Mouse (Mus musculus) kidney, adult 9 months (tissue): ENCODE measurements at regions not wholly inside any gene's neighbourhood (a gene's known extent, or its start where the extent isn't known, plus 50 kb on each side); places are given as distances from the start of the nearest gene placed in this dataset.

ENCODE experiments used
- DNase-seq: peaks from one replicate; pipeline ENCODE4 v3.0.0; 2022

DNA sequence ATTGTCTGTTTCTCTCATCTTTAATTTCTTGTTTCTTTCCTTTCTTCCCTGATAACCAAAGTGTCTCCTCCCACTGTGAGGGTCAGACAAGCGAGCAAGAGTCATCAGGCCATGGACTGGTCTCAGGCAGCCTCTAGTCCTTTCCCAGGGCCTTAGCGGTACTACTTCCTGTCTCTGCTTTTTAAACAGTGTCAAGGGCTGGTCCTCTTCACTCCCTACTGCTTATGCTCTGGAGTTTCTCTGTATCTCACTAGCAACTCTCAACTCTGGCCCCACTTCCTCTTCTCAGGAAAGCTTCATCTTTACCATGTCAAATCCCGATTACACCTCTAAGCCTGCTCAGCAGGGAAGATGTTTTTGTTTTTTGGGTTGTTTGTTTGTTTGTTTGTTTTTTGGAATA, 124.1 kb downstream of the Pten start:
- DNase-seq: no peak

DNA sequence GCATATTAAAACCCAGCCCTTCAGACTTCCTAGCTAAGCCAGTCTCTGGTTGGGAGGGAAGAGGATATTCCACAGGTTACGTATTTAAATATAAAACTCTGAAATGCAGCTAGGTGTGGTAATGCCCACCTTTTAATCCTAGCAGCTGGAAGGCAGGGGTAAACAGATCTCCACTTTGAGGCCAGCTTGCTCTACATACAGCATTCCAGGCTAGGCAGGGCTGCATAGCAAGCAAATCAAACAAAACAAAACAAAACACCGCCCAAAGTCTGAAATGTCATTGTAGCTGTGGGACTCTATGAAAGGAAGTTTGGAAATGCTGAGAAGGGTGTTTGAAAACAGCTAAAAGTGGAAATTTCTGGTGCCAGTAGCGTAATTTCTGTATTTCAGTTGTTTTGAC, 127.0 kb downstream of the Pten start:
- DNase-seq: no peak

DNA sequence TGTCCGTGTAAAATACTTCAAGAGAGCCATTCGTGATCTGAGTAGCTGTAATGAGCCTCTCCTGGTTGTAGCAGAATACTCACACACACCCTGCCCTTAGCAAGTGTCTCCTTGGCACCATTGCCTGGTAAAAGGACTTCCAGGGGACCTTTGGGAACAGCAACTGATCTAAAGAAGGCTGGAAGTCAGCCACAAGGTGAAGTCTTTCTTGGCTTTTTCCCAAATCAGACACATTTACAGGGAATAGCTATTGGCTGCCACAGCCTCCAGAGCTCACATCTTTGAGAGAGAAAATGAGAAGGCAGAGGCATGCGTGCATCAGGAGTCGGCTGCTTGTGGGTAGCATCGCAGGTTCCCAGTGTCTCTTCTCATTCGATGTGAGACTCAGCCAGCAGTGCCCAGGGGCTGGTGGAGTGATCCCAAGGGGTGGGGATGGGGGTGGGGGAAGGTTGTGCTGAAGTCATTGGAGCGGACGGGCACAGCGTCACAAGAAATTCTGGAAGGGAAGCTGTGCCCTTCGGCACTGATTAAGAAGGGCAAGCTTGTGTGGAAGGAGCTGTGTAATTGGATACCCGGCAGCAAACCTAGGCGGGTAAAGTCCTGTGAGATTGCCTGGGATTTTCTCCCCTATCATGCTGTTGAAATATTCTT, 128.3 kb downstream of the Pten start:
- no peak for DNase-seq

DNA sequence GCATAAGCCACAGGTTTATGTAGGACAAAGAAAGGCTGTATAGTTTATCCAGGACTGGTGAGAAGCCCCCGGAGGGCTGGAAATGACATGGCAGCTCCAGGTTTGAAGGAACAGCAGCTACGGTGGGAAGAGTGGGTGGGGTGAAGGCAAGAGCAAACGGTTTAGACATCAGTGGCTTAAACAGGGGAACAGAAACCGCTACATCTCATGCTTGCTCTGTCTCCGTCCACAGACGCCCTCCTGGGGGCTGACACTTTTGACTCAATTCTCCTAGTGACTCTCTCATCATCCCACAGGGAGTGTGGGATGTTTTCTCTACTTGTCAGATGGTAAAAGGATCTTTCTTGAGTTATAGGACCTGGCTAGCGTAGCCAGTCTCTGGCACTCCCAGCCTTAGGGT, 129.9 kb downstream of the Pten start:
- no peak for DNase-seq

DNA sequence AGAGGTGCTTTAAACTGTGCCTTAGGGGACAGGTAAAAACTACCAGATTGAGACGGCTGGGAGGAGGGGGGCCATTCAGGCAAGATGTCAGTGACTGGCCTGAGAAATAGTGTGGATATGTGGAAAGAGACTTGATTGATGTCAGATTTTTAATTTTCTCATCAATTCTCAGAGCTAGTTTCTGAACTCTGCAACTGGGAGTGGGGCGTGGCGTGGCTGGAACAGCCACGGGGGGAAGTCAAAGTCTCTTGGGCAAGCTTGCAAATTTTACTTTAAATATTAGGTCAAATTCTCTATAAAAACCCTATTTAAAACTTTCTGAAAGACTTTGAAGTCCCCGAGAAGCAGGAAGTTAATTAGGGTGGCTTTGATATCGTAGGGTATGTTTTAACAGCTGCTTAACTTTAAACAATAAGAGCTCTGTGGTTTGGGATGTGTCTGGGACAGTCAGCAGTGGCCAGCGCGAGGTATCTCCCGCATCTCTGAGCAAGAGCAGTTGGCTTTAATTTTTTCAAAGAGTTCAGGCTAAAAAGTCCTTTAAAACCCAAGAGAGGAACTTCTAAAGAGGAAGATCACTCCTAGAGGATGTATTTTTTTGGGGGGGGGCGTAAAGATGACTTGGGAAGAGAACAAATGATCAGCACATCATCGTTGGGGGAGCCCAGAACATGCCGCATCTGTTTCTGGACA, 131.5 kb downstream of the Pten start:
- no peak for DNase-seq

DNA sequence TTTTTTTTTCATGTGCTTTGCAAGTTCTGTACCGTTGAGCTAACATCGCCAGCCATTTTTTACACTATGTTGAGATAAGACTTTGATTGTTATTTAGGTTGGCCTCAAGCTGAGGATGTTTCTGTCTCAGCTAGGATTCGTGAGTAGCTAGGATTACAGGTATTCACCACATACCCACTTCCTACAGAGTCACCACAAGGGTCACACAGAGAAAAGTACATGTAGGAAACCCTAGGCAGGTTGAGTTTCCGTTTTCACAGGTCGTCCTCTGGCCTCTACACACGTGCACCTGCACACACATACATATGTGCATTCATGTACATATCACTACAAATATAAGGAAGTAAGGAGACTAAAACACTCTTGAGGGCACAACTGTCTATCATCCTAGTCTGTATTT, 133.5 kb downstream of the Pten start:
- no peak for DNase-seq

DNA sequence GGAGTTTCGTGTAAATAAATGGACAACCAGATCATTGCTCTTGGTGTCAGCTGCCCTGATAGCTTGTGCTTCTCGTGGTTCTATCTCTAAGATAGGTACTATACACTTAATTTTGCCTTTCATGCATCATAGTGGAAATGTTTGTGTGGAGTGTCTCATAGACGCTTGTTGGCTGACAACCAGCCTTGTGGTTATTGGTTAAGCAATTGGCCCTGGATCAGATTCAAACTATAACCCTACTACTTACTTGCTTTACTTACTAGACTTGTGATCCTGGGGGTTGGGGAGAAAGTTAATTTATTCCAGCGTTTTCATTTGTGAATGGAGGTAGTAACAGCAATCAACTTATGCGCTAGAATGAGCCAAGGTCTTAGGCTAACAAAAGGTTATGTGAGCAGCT, 135.2 kb downstream of the Pten start:
- DNase-seq: peak; percentile 46

DNA sequence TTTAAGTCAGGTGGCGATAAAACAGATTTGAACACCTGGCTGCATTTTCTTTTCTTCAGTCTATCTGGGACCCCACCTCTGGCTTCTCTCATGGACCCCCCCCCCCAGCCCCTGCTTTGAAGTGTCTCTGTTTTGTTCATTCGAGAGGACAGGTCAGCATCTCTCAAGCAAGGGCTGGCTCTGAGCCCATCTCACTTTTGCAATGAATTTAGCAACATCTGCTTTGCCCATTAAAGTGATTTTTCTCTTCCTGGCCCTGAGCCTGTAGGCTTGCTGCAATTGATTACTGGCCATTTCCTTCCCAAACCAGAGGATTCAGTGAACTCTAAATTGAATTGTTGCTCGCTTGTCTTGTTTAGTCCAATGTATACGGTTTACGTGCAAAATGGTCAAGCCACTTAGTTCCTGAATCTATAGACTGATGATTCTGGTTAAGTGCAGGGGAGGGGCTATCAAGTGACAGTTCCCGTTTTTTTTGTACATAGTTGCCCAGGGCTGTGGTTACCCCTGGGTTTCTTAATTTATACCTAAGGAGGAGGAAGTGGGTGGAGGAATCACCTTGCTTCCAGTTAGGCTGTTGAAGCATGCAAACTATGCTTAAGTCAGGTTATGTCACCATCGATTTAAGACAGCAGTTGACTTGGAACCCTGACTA, 146.3 kb downstream of the Pten start:
- no peak for DNase-seq

DNA sequence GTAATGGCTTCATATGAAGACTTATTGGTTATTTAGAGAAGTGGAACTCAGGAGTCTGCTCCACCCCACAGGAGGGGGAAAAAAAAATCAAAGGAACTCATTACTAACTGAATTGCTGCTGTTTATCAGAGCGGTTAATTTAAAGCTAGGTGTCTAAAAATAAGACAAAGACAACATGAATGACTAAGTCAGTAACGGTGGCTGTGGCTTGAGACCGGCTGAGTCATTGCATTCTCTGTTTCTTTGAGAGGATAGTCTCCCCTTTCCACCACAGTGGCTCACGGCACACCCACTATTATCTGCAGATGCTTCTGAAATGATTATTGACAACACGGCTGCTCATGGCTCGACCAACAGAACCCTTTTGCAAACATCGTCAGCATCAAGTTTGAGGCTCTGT, 147.2 kb downstream of the Pten start:
- no peak for DNase-seq

DNA sequence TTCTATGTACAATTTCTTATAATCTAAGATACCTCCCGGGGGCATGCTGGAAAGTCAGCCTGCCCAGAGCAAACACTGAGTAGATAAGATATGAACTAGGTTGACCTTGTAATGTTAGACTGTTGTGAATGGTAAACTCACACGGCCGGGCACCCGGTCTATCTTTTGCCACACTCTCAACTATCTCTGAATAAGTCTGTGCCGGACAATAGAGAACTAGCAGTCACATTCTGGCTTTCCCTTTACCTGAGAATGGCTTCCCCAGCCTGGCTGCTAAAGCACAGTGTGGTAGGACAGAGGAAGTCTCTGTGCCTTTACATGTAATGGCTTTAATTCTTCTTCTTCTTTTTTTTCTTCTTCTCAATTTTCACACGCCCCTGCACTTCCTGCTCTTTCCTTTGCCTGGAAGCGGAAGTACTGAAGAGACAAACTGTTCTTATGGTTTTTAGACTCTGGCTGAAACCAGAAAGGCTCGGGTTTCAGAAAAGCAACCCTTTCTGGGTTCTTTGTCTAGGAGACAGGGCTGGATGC, 148.7 kb downstream of the Pten start:
- peak; percentile 18 for DNase-seq

DNA sequence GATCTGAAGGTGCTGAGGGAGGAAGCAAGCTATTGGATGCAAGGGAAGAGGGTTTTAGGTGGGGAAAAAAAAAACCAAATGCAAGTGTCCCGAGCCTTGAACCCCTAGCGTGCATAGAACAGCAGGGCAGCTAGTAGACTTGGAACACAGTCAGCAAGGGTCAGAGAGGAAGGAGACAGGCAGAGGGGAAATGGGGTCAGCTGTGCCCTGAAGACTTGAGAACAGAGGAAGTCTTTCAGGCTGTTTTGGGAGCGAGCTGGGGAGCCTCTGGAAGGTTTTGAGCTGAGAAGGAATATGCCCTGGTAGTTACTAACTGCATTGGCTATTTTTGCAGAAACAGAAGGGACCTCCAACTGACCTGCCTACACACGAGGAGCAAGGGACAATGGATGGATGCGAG, 149.5 kb downstream of the Pten start:
- peak; percentile 10 for DNase-seq

DNA sequence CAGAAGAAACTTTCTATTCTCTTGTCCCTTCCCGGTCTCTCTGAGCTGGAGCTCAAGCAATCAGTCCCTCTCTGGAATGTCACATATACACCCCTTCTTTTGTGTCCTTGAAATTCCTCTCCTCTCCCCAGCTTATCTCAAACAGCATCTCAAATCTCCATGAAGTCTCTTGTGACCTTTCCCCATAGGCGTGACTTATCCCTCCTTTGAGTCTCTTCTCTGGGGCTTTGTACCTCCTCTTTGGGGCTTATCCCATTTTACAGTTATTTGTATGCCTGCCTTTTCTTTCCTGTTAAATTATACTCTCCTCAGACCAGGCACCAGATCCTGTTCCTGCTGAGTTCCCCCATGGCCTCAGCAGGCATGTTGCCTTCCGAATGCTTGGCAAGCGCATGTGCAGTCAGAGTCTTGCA, 152.8 kb downstream of the Pten start:
- no peak for DNase-seq

DNA sequence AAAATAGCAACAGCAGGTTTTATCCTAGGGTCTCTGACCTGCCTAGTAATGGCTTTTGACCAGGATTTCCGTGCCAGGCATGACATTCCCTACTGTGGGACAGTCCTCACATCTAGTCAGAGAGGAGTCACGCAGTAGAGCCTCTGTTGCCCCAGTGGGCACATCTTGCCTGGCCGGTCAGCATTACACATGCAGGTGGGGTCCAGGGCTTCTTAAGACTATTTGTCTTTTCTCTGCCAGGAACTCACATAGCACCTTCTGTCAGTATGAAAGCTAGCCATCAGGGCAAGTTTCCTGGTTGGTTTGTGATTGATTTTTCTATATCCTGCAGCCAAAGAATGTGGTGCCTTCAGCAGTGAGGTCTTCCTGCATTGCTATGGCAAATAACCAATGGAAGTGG, 155.0 kb downstream of the Pten start:
- DNase-seq: no peak

DNA sequence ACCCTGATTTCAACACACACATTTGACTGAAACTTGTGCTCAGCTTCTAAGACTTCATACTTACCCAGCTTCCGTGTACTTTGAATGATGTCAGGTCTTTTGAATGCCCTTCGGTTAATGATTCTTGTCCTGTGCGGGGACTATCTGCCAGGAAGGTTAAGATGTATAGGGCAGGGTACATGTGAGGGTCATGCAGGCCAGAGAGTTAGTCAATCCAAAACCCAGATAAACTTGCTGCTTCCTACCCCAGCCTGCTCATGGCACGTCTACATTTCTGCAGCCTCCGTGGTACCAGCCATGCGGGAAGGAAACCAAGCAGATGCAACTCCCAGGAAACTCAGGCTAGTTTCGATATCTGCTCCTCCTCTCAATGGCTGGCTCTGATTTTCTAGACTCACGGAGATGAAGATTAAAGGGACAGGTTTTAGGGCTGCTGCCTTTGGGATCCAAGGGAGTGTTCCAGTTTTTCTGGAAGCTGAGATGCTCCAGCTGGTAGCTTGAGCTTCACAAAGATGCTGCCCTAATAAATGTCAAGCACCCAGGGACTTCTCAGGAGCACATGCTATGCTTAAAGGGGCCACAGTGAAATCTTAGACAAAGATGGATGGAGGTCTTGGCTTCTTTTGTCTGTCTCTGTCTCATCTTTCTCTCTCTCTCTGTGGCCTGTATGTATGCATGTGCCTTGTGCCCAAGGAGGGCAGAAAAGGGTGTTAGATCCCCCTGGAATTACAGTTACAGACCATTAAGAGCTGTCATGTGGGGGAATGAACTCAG, 159.4 kb downstream of the Pten start:
- DNase-seq: no peak

DNA sequence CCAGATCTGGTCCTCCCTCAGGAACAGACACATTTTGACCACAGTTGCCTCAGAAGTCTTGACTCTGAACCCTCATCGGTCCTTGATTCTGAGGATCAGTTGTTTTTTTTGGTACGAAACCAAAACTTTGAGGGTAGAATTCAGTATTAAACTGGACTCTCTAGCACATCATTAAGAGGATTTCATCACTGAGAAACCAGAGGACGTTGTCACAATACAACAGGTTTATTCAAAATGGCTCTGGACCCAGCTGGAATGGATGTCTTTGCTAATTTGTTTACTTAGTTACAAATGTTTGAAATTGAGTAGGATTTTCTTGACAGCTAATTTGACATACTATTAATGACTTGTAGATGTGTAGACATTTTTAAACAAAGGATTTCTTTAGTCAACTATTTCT, 163.7 kb downstream of the Pten start:
- no peak for DNase-seq

DNA sequence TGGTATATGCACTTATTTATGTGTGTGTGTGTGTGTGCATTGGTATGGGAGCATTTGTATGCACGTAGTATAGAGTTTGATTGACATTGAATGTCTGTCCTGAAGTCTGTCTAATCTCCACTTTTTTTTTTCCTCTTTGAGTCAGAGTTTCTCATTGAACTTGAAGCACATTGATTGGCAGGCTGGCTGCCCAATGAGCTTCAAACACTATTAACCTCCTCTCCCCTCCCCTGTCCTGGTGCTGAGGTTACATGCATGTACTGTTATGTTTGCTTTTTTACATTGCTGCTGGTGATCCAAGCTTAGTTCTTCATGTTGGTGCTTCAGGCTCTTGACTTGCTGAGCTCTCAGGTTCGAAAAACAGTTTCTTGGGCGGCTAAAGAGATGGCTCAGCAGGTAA, 166.6 kb downstream of the Pten start:
- DNase-seq: no peak

DNA sequence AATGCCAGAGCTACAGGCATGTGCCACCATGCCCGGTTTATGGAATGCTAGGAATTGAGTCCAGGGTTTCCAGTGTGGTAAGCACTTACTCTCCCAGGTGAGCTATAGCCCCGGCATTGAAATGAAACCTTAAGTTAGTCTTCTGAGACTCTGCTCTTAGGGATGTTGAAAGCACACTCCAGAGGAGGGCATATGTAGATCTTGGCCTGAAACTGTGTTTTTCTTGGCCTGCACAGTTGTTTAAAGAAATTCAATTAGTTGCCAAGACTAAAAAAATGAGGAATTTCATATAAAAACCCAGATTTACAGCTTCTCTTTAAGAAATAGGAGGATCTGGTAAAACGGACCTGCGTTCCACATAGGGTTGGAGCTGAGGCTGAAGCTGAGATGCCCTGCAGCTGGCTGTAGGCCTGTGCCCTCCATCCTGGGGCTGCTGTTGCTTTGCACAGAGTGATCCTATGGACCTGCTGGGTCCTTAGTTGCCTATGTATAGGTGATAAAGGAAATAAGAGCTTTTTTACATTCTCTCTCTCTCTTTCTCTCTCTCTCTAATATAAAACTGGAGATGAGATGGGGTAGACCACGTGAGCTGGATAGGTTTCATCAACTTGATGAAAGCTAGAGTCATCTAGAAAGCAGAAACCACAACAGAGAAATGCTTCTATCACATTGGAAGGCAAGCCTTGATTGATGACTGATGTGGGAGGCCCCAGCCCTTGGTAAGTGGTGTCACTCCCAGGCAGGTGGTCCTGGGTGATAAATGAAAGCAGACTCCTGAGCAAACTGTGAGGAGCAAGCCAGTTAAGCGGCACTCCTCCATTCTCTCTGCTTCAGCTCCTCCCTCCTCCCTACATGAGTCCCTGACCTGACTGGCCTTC, 168.6 kb downstream of the Pten start:
- DNase-seq: no peak

DNA sequence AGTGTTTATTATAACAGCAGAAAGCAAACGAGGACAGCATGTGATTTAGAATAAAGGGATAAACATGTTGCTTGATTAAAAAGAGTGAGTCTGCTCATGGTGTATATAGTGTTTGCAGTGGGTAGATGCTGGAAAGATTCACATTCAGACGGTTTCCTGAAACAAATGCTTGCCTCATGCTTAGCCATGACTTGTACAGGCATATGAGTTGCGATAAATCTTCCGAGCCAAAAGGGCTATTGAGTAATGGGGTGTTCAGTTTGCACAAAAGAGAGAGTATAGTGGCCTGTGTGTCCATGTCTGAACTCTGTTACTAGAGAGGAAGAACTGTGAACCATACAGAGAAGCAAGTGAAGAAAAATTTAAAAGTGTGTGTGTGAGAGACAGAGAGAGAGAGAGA, 169.3 kb downstream of the Pten start:
- no peak for DNase-seq

DNA sequence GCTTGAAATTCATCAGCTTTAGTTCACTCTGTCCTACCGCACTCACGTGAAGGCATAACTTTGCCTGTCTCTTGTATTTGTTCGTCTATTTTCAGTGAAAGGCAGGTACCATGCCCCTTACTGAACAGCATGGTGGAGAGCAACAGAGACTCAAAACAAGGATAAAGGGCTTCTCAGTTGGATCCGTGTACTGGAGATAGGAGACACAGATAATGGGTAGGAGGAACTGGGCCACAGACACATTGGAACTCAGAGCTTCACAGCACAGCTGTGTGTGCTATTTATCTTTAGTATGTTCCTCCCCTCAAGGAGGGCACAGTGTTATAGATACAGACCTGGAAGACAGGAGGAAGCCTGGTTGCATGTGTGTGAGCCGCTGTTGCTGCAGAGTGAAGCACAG, 176.4 kb downstream of the Pten start:
- no peak for DNase-seq

DNA sequence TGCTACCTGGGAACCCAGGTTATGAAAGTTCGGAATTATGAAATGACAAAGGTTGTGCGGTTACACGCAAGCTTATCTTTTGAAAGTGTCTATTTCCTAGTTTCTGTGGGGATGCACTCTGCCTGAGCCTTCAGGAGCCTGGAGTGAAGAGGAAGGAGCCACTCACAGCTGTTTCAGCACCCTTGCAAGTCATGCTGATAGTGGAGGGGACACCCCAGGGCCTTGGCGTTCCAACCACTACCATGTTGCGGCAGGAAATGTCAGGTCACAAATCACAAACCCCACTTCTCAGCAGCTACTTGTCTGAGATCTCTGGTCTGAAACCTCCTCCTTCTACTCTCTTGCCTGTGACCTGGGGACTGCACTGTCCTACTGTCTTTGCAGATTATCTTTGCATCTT, 178.3 kb downstream of the Pten start:
- no peak for DNase-seq

DNA sequence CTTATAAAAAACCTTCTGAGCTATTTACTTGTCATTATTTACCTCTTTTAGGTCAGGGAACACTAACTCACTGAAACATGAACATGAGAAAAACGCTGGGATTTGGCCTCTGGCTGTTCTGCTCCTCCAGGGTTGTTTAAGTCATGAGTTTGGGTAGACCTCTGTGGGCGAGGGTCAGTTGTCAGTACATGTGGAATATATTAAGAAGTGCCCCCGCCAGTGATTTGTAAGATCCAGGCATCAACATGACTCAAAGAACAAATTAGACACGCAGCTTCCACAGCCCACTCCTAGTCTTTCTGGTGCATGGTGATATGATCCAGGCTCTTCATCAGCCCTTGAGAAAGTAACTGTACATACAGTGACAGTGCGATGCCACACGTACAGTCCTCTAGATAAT, 180.3 kb downstream of the Pten start:
- no peak for DNase-seq

DNA sequence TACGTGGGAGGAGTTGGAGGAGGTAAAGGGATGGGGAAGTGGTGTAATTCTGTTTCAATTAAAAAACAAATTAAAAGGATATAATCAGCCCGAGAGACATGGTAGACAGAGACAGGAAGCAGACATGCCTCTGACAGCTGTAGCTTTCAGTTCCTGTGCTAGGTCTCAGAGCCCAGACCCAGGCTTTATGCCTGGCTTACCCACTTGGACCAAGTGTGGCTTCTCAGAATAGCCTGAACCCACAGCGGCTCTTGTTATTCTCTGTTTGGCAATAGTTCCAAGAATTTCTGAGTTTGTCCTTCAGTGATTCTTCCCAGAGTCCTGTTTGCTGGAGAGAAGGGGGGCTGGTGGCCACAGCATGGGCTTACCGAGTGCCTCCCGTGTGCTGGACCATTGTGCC, 182.4 kb downstream of the Pten start:
- no peak for DNase-seq

DNA sequence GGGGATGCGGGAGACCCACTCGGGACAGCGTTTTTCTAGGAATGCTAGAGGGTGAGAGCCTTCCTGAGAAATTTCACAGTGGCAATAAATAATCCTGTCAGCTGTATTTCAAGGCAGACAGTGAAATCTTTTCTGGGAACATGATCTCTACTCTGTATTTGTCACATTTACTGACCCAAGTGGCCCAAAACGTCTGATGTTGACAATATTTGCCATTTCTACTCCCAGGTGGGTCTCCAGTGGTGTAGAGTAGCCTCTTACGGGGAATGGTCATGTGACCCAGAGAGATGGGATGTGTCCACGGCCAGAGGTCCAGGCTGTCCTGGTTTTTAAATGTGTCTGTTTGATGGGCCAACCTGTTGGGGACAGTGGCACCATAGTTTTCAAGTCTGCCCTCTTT, 183.5 kb downstream of the Pten start:
- no peak for DNase-seq
